Mouse (Mus musculus): ENCODE data around the gene Dimt1. TPM values are rescaled to one million over a fixed set of nuclear protein-coding genes. Genes with fewer than 3 reads are reported as not detected.
"Not testable (repeated sequence)": the region's sequence is repeated elsewhere in the genome, so short reads cannot be mapped to it uniquely, and the experiment has no call there.

The Dimt1 gene
- polyA plus RNA-seq (2015; fragmentation: Nextera tagmentation; extraction: Ambion mirVana), result 39.9 and 40.1 TPM in 2 replicates

DNA sequence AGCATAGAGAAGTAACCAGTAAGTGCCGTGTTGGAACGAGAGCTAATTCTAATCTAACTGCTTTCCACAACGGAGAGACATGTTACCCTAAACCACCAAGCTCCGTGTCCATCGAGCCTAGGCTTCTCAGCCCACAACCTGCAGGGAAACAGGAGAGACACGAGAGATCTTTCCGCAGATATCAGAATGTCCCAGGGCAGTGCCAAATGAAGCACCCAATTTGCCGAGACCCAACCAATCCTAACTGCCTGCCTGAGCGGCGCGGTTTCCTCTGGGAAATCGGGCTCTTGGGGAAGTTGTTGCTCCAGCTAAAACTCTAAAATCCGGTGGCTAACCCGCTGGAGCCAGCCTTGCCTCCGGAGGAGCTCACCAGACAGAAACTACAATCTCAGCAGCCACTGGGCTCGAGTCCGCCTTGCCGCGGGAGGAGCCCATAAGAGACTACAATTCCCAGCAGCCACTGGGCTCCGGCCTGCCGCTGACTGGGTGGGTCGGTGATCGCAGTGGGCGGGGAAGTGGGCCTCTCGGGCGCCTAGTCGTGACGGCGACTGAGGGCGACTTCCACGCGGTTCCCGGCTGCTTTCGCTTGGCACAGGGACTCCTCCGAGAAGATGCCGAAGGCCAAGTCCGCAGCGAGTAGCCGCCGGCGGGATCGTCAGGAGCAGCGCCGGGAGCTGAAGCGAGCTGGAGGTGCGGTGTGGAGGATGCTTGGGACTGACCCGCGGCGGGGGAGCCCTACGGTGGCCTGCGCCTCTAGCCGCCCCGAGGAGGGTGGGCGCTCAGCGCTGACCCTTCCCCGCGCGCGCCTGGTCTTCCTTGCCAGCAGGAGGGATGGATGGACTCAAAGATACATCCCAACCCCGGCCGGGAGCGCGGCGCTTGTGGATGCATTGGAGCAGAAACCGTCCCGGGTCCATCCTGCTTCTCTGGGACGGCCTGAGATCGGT, at the start of gene Dimt1:
Gene Dimt1, plus strand, starts transcription at position 534 of the 947 bp plus-strand sequence.
- Histone ChIP-seq H3K27me3 (ENCODE audit: insufficient read depth, low read length) (no peaks in the 10 kb centered on the region), H3K9ac (replicated peaks; ENCODE audit: low read length) (peak within 1 kb of the TSS; percentile 92), H3K4me1 (ENCODE audit: insufficient read depth, low read length) (peaks cover 11% of the 10 kb centered on the region), H3K4me2 (replicated peaks; ENCODE audit: low read depth, low read length) (peak within 1 kb of the TSS; percentile 74), H3K9me3 (ENCODE audit: low read length) (no peaks in the 10 kb centered on the region), H3K36me3 (ENCODE audit: insufficient read depth, low read length) (peaks cover 16% of the 10 kb centered on the region), H3K27ac (ENCODE audit: low read length) (peak within 1 kb of the TSS; percentile 94), H3K4me3 (ENCODE audit: low read length) (peak within 1 kb of the TSS; percentile 97)
- ATAC-seq (ENCODE audit: low FRiP score, low TSS enrichment), result peak; percentile 99
- WGBS, result under 1% methylated on average over 68 of the region's 68 CpGs

DNA sequence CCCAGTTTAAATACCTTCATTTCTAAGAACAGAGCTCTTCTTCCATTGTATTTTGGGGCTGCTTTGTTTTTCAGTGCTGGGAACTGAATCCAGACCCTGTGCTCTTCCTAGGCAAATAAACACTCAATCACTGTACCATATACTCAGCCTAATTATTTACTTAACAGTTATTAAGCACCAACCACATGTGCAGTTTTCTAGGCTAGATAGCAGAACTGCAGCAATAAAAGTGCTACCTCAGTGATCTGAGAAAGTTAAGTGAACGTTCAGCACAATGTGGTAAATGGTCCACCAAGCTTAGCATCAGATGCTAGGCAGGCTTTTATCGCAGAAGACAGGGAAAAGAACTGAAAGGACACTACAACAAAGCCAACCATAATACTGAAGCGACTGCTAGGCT, 42.3 kb upstream of the Dimt1 start:
- Histone ChIP-seq H3K36me3 (ENCODE audit: insufficient read depth, low read length) (peaks cover 27% of the 10 kb centered on the region), H3K4me1 (ENCODE audit: insufficient read depth, low read length) (no peaks in the 10 kb centered on the region), H3K9ac (replicated peaks; ENCODE audit: low read length) (no peak overlapping the region), H3K27me3 (ENCODE audit: insufficient read depth, low read length) (no peaks in the 10 kb centered on the region), H3K4me3 (ENCODE audit: low read length) (no peak overlapping the region), H3K27ac (ENCODE audit: low read length) (no peak overlapping the region), H3K4me2 (replicated peaks; ENCODE audit: low read depth, low read length) (no peak overlapping the region), H3K9me3 (ENCODE audit: low read length) (no peaks in the 10 kb centered on the region)
- 78% methylated on average over 3 of the region's 3 CpGs for WGBS
- ATAC-seq (ENCODE audit: low FRiP score, low TSS enrichment), result no peak

DNA sequence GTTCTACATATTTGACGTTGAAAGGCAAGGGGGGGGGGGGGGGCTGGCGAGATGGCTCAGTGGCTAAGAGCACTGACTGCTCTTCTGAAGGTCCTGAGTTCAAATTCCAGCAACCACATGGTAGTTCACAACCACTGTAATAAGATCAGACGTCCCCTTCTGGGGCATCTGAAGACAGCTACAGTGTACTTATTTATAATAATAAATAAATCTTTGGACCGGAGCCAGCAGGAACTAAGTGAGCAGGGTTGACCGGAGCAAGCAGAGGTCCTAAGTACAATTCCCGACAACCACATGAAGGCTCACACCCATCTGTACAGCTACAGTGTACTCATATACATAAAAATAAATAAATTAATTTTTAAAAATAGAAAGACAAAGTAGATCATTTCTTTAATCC, 41.8 kb upstream of the Dimt1 start:
- H3K9me3 ChIP-seq (ENCODE audit: low read length); ATAC-seq (ENCODE audit: low FRiP score, low TSS enrichment); H3K9ac ChIP-seq (replicated peaks; ENCODE audit: low read length); H3K27ac ChIP-seq (ENCODE audit: low read length); H3K4me2 ChIP-seq (replicated peaks; ENCODE audit: low read depth, low read length); H3K4me3 ChIP-seq (ENCODE audit: low read length); H3K27me3 ChIP-seq (ENCODE audit: insufficient read depth, low read length); H3K4me1 ChIP-seq (ENCODE audit: insufficient read depth, low read length): not testable (repeated sequence)
- 82% methylated on average over 6 of the region's 6 CpGs for WGBS
- peaks cover 30% of the 10 kb centered on the region for H3K36me3 ChIP-seq (ENCODE audit: insufficient read depth, low read length)

DNA sequence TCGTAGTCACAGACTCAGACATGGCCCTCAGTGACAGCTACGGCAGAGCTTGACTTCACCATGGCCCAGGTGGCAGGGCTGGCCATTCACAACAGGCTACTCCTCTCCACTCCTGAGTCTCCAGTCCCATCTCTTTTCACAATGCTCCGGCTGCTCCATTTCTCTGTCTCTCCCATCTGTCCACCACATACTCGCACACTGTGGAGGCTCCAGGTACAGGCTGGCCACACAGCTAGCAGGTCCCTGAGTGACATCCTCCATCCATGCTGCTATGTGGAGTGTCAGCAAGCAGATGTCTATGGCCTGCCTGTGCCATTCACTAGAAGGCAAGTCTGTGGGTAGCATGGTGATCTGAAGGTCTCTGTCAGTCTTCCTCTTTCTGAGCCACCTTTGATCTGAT, 39.7 kb upstream of the Dimt1 start:
- Histone ChIP-seq H3K4me1 (ENCODE audit: insufficient read depth, low read length) (no peaks in the 10 kb centered on the region), H3K36me3 (ENCODE audit: insufficient read depth, low read length) (peaks cover 31% of the 10 kb centered on the region), H3K4me3 (ENCODE audit: low read length) (no peak overlapping the region), H3K27me3 (ENCODE audit: insufficient read depth, low read length) (no peaks in the 10 kb centered on the region), H3K27ac (ENCODE audit: low read length) (no peak overlapping the region), H3K4me2 (replicated peaks; ENCODE audit: low read depth, low read length) (no peak overlapping the region), H3K9ac (replicated peaks; ENCODE audit: low read length) (no peak overlapping the region), H3K9me3 (ENCODE audit: low read length) (no peaks in the 10 kb centered on the region)
- WGBS, result 96% methylated on average over 4 of the region's 4 CpGs
- no peak; the same call in 1 of the 2 replicates for ATAC-seq (ENCODE audit: low FRiP score, low TSS enrichment)

DNA sequence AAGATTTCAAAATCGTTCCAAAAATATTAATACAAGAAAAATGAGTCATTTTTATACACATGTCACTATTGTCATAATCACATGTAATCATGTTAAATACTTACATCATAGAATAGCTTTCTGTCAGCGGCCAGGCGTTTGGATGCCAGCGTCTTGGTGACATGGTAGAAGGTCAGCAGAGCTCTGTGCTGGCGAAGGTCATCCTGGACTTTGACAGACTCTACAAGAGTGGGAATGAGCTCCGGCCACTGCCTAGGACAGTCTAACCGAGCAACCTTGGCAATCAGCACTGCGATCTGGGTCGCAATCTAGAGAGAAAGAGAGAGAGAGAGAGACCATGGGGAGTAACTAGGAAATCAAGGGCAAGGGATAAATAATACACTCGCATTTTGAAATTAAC, 36.8 kb upstream of the Dimt1 start:
- Histone ChIP-seq H3K9ac (replicated peaks; ENCODE audit: low read length) (no peak overlapping the region), H3K27me3 (ENCODE audit: insufficient read depth, low read length) (no peaks in the 10 kb centered on the region), H3K4me1 (ENCODE audit: insufficient read depth, low read length) (no peaks in the 10 kb centered on the region), H3K27ac (ENCODE audit: low read length) (no peak overlapping the region), H3K4me2 (replicated peaks; ENCODE audit: low read depth, low read length) (no peak overlapping the region), H3K4me3 (ENCODE audit: low read length) (no peak overlapping the region), H3K36me3 (ENCODE audit: insufficient read depth, low read length) (peaks cover 31% of the 10 kb centered on the region), H3K9me3 (ENCODE audit: low read length) (no peaks in the 10 kb centered on the region)
- 95% methylated on average over 10 of the region's 10 CpGs for WGBS
- no peak for ATAC-seq (ENCODE audit: low FRiP score, low TSS enrichment)

DNA sequence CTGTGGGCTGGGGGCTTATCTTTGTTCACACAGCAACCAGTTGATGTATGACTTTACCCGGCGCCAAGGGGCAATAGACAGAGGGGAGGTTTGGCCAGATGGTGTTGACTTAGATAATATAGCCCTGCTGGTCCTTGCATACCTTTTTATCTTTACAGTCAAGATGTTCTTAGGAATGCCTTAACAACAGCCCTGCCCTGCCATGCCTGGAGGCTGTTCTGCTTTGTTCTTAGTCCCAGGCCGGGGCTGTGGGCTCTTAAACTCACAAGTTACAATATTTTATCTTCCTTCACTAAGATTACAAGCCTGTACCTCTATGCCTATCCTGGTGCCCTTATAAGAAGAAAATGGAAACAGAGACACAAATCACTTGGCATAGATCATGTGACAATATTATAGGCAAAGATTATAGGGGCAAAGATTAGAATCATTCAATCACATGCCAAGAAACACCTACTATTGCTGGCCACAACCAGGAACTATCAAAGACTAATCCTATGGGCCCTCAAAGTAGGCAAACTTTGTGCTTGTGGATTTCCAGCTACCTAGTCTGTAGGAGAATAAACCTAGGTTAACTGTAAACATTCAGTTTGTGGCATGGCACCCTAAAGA, 33.7 kb upstream of the Dimt1 start:
- H3K9me3 ChIP-seq (ENCODE audit: low read length), result no peaks in the 10 kb centered on the region
- H3K4me1 ChIP-seq (ENCODE audit: insufficient read depth, low read length), result no peaks in the 10 kb centered on the region
- no peak for ATAC-seq (ENCODE audit: low FRiP score, low TSS enrichment)
- 60% methylated on average over 3 of the region's 3 CpGs for WGBS
- no peak overlapping the region for H3K27ac ChIP-seq (ENCODE audit: low read length)
- no peaks in the 10 kb centered on the region for H3K27me3 ChIP-seq (ENCODE audit: insufficient read depth, low read length)
- H3K36me3 ChIP-seq (ENCODE audit: insufficient read depth, low read length), result peaks cover 19% of the 10 kb centered on the region
- no peak overlapping the region for H3K4me2 ChIP-seq (replicated peaks; ENCODE audit: low read depth, low read length)
- no peak overlapping the region for H3K9ac ChIP-seq (replicated peaks; ENCODE audit: low read length)
- no peak overlapping the region for H3K4me3 ChIP-seq (ENCODE audit: low read length)

DNA sequence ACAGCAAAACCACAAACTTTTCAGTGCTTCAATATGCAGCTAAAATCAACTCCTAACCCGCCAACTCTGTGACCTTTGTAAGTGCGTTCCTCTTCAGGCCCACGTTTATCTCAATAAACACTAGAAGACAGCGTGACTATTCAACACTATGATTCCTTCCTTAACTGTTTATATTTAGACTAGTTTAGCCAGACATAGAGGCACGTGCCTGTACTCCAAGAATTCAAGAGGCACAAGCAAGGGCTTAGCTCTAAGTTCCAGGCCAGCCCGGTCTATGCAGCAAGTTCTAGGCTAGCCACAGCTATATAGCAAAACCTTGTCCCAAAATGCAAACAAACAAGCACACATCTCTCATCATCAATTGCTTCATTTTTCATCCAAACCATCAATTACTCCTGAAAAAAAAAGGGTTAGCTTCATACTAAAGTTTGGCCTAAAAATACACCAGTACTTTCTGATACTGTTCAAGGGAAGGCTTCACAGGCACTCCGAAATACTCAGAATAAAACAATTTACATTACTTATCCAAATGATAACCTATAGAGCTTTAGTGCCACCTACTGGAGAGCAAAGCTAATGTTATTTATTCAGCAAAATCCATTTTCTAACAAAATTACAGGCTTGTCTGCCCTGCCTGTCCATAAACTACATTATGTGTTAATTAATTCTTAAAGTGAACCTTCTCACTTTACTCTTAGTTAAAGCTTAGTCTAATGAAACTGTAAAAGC, 28.4 kb upstream of the Dimt1 start:
- WGBS, result 80% methylated on average over 7 of the region's 7 CpGs
- ATAC-seq (ENCODE audit: low FRiP score, low TSS enrichment), result no peak
- Histone ChIP-seq H3K4me1 (ENCODE audit: insufficient read depth, low read length) (no peaks in the 10 kb centered on the region), H3K9me3 (ENCODE audit: low read length) (no peaks in the 10 kb centered on the region), H3K9ac (replicated peaks; ENCODE audit: low read length) (no peak overlapping the region), H3K27me3 (ENCODE audit: insufficient read depth, low read length) (no peaks in the 10 kb centered on the region), H3K36me3 (ENCODE audit: insufficient read depth, low read length) (peaks cover 21% of the 10 kb centered on the region; the same call in 1 of the 2 replicates), H3K4me3 (ENCODE audit: low read length) (no peak overlapping the region), H3K4me2 (replicated peaks; ENCODE audit: low read depth, low read length) (no peak overlapping the region), H3K27ac (ENCODE audit: low read length) (no peak overlapping the region)

DNA sequence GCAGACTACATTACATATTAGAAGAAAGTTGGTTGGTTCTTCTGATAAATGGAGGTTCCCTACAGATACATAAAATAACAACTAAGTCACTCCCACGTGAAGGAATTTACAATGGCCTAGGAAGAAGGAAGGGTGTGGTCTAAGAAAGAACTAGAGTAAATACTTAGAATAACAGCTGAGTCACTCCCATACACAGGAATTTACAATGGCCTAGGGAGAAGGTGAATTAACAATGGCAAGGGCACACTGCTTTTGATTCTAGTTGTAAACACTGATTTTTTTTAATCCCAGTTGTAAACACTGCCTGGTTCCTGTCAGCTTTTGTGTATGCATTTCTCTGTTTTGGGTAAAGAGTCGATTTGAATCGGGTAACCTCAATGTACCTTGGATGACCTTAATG, 21.0 kb upstream of the Dimt1 start:
- not testable (repeated sequence) for H3K9me3 ChIP-seq (ENCODE audit: low read length); H3K27me3 ChIP-seq (ENCODE audit: insufficient read depth, low read length); ATAC-seq (ENCODE audit: low FRiP score, low TSS enrichment); H3K27ac ChIP-seq (ENCODE audit: low read length); H3K4me1 ChIP-seq (ENCODE audit: insufficient read depth, low read length); H3K9ac ChIP-seq (replicated peaks; ENCODE audit: low read length); H3K4me3 ChIP-seq (ENCODE audit: low read length); H3K4me2 ChIP-seq (replicated peaks; ENCODE audit: low read depth, low read length)
- 90% methylated on average over 3 of the region's 3 CpGs for WGBS
- H3K36me3 ChIP-seq (ENCODE audit: insufficient read depth, low read length), result peaks cover 30% of the 10 kb centered on the region

DNA sequence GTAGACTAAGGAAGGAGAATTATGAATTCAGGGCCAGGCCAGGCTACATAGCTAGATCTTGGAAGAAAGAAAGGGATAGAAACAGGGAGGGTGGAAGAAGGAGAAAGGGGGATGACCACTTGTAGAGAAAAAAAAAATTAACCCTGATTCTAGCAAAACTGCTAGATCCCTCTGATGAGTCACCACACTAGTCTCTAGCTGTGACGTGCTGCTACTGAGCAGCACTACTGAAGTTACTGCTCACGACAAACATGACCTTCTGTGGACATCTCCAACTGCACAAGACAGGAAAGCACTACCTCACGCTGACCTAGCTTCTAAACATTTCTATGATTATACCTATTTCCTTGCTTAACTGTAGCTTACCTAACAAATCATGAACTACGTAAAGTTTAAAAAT, 18.6 kb upstream of the Dimt1 start:
- WGBS, result 97% methylated on average over 4 of the region's 4 CpGs
- no peak overlapping the region for H3K9ac ChIP-seq (replicated peaks; ENCODE audit: low read length)
- H3K27ac ChIP-seq (ENCODE audit: low read length), result no peak overlapping the region
- no peak for ATAC-seq (ENCODE audit: low FRiP score, low TSS enrichment)
- no peaks in the 10 kb centered on the region for H3K27me3 ChIP-seq (ENCODE audit: insufficient read depth, low read length)
- H3K4me1 ChIP-seq (ENCODE audit: insufficient read depth, low read length), result no peaks in the 10 kb centered on the region
- peaks cover 7% of the 10 kb centered on the region for H3K9me3 ChIP-seq (ENCODE audit: low read length)
- H3K36me3 ChIP-seq (ENCODE audit: insufficient read depth, low read length), result peaks cover 21% of the 10 kb centered on the region
- H3K4me3 ChIP-seq (ENCODE audit: low read length), result no peak overlapping the region
- H3K4me2 ChIP-seq (replicated peaks; ENCODE audit: low read depth, low read length), result no peak overlapping the region

Measured in kidney, embryonic 16.5 days (tissue).